Mouse (Mus musculus) heart, embryonic 16.5 days (tissue): ENCODE results near the gene Inca1. TPM values are rescaled to one million over a fixed set of nuclear protein-coding genes. Genes with fewer than 3 reads are reported as not detected.

Source experiments
- ATAC-seq: fragments of 200-750 bp; cut with Nextera tagmentation; replicated peaks from 2 replicates; pipeline ENCODE4 v1.8.0; 2017; ENCODE audit warnings: moderate number of reproducible peaks; ENCODE audit not compliant: insufficient read depth, low FRiP score; ENCODE audit errors: extremely low read depth
- H3K27ac ChIP-seq: fragments of 300-500 bp; sonication (generic); 2 replicates; pipeline ENCODE4 v1.5.1; 2014; ENCODE audit warnings: mild to moderate bottlenecking, low read length, control low read depth, moderate library complexity
- H3K27me3 ChIP-seq: fragments of 300-500 bp; sonication (generic); 2 replicates; pipeline ENCODE4 v1.6.1; 2014; ENCODE audit warnings: low read length, mixed read lengths; ENCODE audit not compliant: control insufficient read depth, insufficient read depth
- H3K36me3 ChIP-seq: fragments of 300-500 bp; sonication (generic); 2 replicates; pipeline ENCODE4 v1.6.1; 2014; ENCODE audit not compliant: control insufficient read depth, insufficient read depth
- H3K4me1 ChIP-seq: fragments of 300-500 bp; sonication (generic); 2 replicates; pipeline ENCODE4 v1.6.1; 2014; ENCODE audit warnings: low read length, mixed read lengths; ENCODE audit not compliant: control insufficient read depth, insufficient read depth
- H3K4me2 ChIP-seq: fragments of 300-500 bp; sonication (generic); 2 replicates; pipeline ENCODE4 v1.6.1; 2014; ENCODE audit warnings: low read depth, mild to moderate bottlenecking, control low read depth, low read length
- H3K4me3 ChIP-seq: fragments of 300-500 bp; sonication (generic); 2 replicates; pipeline ENCODE4 v1.5.1; 2014; ENCODE audit warnings: mild to moderate bottlenecking, control low read depth, low read length
- H3K9ac ChIP-seq: fragments of 300-500 bp; sonication (generic); 2 replicates; pipeline ENCODE4 v1.6.1; 2014; ENCODE audit warnings: low read length, control low read depth
- H3K9me3 ChIP-seq: fragments of 300-500 bp; sonication (generic); replicated peaks from 2 replicates; pipeline ENCODE4 v1.6.1; 2016; ENCODE audit warnings: low read length; ENCODE audit not compliant: control insufficient read depth
- WGBS: fragments of 180-500 bp; shearing (Covaris S2); extraction: QIAGEN DNeasy Blood & Tissue Kit; methylation state at CpG from one replicate; pipeline ENCODE4 v1.1.7; 2014; 5-methylcytosine and 5-hydroxymethylcytosine counted together
- polyA plus RNA-seq: library from polyadenylated mRNA; unstranded; fragments of >200 nt; fragmentation: Nextera tagmentation; extraction: Ambion mirVana; gene quantifications from 2 replicates; pipeline ENCODE4 v1.2.1, GENCODE M21; 2015

Gene Inca1
- polyA plus RNA-seq, 1 experiment from 2014 or later, result 1.2 TPM

DNA sequence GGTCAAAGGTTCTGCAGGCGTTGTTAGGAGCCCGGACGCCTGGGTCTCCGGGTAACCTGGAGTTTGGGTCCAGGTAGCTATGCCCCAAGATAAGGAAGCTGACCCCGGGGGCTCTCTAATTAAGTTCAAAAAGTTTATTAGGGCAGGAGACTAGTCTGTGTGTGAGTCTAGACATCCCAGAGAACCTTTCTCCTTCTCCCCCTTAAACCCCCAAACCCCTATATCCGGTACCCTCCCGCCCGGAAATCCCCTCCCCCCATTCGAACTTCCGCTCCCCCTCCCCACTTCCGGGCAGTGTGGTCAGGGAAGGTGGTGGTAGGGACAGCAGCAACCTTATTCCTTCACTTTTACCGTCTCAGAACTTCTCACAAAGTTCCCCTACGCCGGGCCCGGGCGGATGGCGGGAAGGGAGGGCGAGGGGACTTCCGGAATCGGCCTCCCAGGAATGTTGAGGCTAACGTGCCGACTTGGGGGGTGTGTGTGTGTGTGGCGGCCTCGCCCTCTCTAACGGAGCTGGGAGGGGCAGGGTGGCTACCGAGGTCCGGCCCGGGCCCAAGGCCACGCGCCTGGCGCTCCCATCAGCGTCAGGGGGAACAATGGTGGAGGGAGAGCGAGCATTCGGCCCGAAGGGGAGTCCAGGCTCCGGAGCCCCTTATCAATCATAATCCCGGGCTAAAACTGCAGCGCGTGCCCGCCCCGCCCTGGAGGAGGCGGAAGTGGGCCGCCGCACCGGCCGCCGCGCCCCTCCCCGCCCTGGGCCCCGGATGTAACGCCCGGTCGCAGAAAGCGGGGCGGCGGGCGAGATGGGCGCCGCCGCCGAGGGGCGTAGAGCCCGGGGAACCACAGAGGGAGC lies 46.4 kb downstream of the Inca1 start:
- Histone ChIP-seq H3K9ac (peak overlapping the region; percentile 91), H3K4me2 (peak overlapping the region; percentile 92), H3K4me3 (peak overlapping the region; percentile 74), H3K4me1 (peaks cover 42% of the 10 kb centered on the region), H3K27me3 (no peaks in the 10 kb centered on the region), H3K36me3 (peaks cover 38% of the 10 kb centered on the region), H3K27ac (peak overlapping the region; percentile 96), H3K9me3 (no peaks in the 10 kb centered on the region)
- WGBS, result under 1% methylated on average over 63 of the region's 63 CpGs
- peak; percentile 19; the same call in 1 of the 2 replicates for ATAC-seq

DNA sequence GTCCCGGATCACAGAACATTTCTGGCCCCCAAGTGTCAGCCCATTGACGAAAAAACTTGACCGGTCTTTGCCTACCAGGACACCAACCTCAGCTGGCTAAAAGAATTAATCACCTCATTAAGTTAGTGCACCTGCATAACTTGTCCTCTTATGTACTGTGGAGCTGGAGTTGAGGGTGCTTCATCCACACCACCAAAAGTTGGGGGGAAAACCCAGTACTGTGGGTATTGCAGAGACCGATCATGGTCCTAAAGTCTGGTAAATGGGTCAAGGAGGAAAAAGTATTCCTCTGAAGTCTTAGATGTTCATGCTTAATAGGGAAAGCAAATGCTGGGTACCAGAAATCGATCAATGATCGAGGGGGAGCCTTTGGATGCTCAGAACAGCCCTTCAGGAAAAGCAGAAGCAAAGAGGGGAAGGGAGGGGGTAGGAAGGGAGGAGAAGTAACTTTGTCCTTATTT lies 47.0 kb downstream of the Inca1 start:
- H3K4me3 ChIP-seq, result peak overlapping the region; percentile 74
- 42% methylated on average over 6 of the region's 6 CpGs for WGBS
- peak overlapping the region; percentile 92 for H3K4me2 ChIP-seq
- H3K9ac ChIP-seq, result peak overlapping the region; percentile 91
- peak overlapping the region; percentile 96 for H3K27ac ChIP-seq
- H3K36me3 ChIP-seq, result peaks cover 40% of the 10 kb centered on the region
- H3K9me3 ChIP-seq, result no peaks in the 10 kb centered on the region
- no peaks in the 10 kb centered on the region for H3K27me3 ChIP-seq
- peaks cover 43% of the 10 kb centered on the region for H3K4me1 ChIP-seq
- no peak for ATAC-seq

GRCm38 (mm10) chr11:70652029-70652883 lies 47.7 kb downstream of the Inca1 start:
- peak overlapping the region; percentile 91 for H3K9ac ChIP-seq
- peaks cover 43% of the 10 kb centered on the region for H3K4me1 ChIP-seq
- peaks cover 40% of the 10 kb centered on the region for H3K36me3 ChIP-seq
- peak overlapping the region; percentile 96 for H3K27ac ChIP-seq
- no peaks in the 10 kb centered on the region for H3K27me3 ChIP-seq
- H3K4me3 ChIP-seq, result peak overlapping the region; percentile 74
- ATAC-seq, result no peak
- peak overlapping the region; percentile 92 for H3K4me2 ChIP-seq
- H3K9me3 ChIP-seq, result no peaks in the 10 kb centered on the region
- 51% methylated on average over 12 of the region's 12 CpGs for WGBS

- Histone ChIP-seq H3K9ac (no peak overlapping the region), H3K4me2 (peak overlapping the region; percentile 92), H3K27ac (peak overlapping the region; percentile 35; the same call in 1 of the 2 replicates), H3K36me3 (peaks cover 40% of the 10 kb centered on the region), H3K4me3 (no peak overlapping the region; the same call in 1 of the 2 replicates), H3K9me3 (no peaks in the 10 kb centered on the region), H3K27me3 (no peaks in the 10 kb centered on the region), H3K4me1 (peaks cover 41% of the 10 kb centered on the region)
- 49% methylated on average over 2 of the region's 2 CpGs for WGBS
- no peak for ATAC-seq
These were observed 48.6 kb downstream of the Inca1 start for GRCm38 (mm10) chr11:70651391-70651790.

- no peaks in the 10 kb centered on the region for H3K9me3 ChIP-seq
- H3K4me2 ChIP-seq, result no peak overlapping the region
- H3K4me3 ChIP-seq, result no peak overlapping the region
- peak overlapping the region; percentile 35; the same call in 1 of the 2 replicates for H3K27ac ChIP-seq
- peaks cover 40% of the 10 kb centered on the region for H3K36me3 ChIP-seq
- ATAC-seq, result no peak
- 65% methylated on average over 12 of the region's 12 CpGs for WGBS
- no peaks in the 10 kb centered on the region for H3K27me3 ChIP-seq
- no peak overlapping the region for H3K9ac ChIP-seq
- peaks cover 48% of the 10 kb centered on the region for H3K4me1 ChIP-seq
These were observed 49.4 kb downstream of the Inca1 start for GRCm38 (mm10) chr11:70650322-70651175.

GRCm38 (mm10) chr11:70649185-70649734 lies 50.7 kb downstream of the Inca1 start:
- Histone ChIP-seq H3K4me1 (peaks cover 54% of the 10 kb centered on the region), H3K36me3 (peaks cover 52% of the 10 kb centered on the region), H3K27me3 (no peaks in the 10 kb centered on the region), H3K4me2 (no peak overlapping the region), H3K4me3 (no peak overlapping the region), H3K9ac (no peak overlapping the region), H3K9me3 (no peaks in the 10 kb centered on the region), H3K27ac (no peak overlapping the region)
- WGBS, result 87% methylated on average over 8 of the region's 8 CpGs
- no peak for ATAC-seq

DNA sequence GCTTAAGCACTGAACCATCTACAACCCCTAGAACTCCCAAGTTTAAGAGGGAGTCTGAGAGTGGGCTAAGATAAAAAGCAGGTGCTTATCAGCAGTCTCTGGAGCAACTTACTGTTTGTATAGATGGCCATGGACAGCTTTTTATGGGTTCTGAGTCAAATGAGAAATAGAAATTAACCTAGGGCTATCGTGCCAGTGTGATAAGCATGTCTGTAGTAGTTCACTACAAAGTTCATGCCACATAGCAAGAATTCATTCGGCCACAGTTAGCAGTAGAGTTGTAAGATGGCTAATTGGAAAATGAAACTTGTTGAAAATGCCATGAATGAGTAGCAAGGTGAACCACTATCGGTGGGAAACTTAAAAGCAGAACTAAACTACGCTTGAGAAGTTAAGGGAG lies 51.4 kb downstream of the Inca1 start:
- Histone ChIP-seq H3K27me3 (no peaks in the 10 kb centered on the region), H3K4me1 (peaks cover 54% of the 10 kb centered on the region), H3K9ac (peak overlapping the region; percentile 88), H3K4me3 (peak overlapping the region; percentile 77), H3K36me3 (peaks cover 56% of the 10 kb centered on the region), H3K9me3 (no peaks in the 10 kb centered on the region), H3K27ac (peak overlapping the region; percentile 29; the same call in 1 of the 2 replicates), H3K4me2 (peak overlapping the region; percentile 63)
- ATAC-seq, result no peak
- WGBS, result 63% methylated on average over 4 of the region's 4 CpGs

DNA sequence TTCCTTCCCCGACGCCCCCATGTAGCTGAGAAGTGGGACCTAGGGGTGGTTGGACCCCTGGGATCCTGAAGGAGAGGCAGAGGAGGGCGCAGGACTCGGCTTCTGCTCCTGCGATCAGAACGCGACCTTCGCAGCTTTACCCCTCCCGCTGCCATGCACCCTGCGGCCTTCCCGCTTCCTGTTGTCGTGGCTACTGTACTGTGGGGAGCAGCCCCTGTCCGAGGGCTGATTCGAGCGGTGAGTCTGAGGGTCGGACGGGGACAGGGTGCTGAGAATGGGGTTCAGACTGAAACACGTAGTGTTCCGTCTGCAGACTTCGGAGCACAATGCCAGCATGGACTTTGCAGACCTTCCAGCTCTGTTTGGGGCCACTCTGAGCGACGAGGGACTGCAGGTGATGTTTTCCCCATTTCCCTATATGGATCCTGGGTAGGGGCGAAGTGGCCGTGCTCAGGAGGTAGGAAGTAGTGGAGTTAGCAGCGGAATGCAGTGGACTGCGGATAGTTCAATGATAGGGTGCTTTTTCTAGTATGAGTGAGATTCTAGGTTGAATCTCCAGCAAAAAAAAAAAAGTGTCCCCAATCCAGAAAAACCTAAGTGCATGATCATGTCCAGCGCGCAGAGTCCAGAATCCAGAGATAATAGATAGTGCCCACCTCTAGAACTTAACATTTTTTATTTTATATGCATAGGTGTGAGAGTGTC lies 52.1 kb downstream of the Inca1 start:
- Histone ChIP-seq H3K27ac (peak overlapping the region; percentile 97), H3K27me3 (no peaks in the 10 kb centered on the region), H3K4me3 (peak overlapping the region; percentile 77), H3K4me1 (peaks cover 51% of the 10 kb centered on the region), H3K36me3 (peaks cover 59% of the 10 kb centered on the region), H3K9ac (peak overlapping the region; percentile 88), H3K4me2 (peak overlapping the region; percentile 63), H3K9me3 (no peaks in the 10 kb centered on the region)
- WGBS, result 3% methylated on average over 28 of the region's 28 CpGs
- no peak for ATAC-seq
